Mouse (Mus musculus): ENCODE data around the gene Fcgr2b. TPM values are rescaled to one million over a fixed set of nuclear protein-coding genes. Genes with fewer than 3 reads are reported as not detected.

Gene Fcgr2b
- polyA plus RNA-seq, 1 experiment, result 0.11 TPM

DNA sequence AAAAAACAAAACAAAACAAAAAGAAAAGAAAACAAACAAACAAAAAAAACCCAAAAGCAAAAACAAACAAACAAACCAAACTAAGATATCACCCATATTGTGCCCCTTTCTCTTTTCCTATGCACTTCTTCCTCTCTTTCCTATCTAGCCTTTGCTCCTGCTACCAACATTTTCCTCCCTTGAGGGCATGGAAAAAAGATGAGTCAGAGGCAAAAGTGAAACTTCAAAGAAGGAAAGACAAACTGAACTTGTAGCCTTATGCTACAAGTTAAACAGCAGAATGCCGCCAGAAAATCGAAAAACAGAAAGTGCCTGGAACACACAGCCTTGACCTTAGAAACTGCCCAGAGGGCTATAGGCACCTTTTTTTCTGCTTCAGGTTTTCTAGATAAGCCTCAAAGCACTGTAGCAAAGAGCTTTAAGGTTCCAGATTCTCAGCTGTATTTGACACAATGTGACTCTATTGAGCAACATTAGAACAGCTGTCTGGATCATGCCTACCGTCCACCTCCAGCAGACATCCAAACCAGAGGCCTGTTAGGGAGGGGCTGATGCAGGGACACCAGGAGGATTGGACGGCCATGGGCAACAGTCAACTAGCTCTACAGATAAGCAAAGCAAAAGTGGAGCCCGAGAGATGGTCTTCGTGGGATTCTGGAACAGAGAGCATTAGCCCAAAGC lies 40.5 kb upstream of the Fcgr2b start:
- no peak for TF ChIP-seq POLR2A (IDR thresholded peaks at IDR 0.05; ENCODE audit: insufficient read length, low read depth)
- TF ChIP-seq MYOG (IDR thresholded peaks at IDR 0.05; ENCODE audit: control insufficient read depth in 1 of 3, insufficient read depth in 1 of 3, insufficient read length in 2 of 3, low read depth in 2 of 3), result no peak
- TF ChIP-seq TCF12 (IDR thresholded peaks at IDR 0.05; ENCODE audit: insufficient read depth, poor library complexity, severe bottlenecking), result no peak
- TF ChIP-seq CEBPB (IDR thresholded peaks at IDR 0.05; ENCODE audit: insufficient read depth, poor library complexity, severe bottlenecking), result peak; percentile 87
- TF ChIP-seq POLR2AphosphoS2 (IDR thresholded peaks at IDR 0.05; ENCODE audit: insufficient read length, low read depth), result no peak
- TF ChIP-seq USF1 (IDR thresholded peaks at IDR 0.05; ENCODE audit: low read depth), result no peak
- TF ChIP-seq MYOD1 (IDR thresholded peaks at IDR 0.05; ENCODE audit: control insufficient read depth in 1 of 3, insufficient read length in 2 of 3, low read depth in 2 of 3), result peak in 2 of 3 experiments; percentile 30 to 39
- TF ChIP-seq REST (IDR thresholded peaks at IDR 0.05; ENCODE audit: insufficient read depth, insufficient read length), result no peak
- TF ChIP-seq MAX (IDR thresholded peaks at IDR 0.05; ENCODE audit: low read depth), result no peak
- TF ChIP-seq E2F4 (IDR thresholded peaks at IDR 0.05; ENCODE audit: insufficient read depth), result no peak
- no peak for TF ChIP-seq TCF3 (IDR thresholded peaks at IDR 0.05; ENCODE audit: insufficient read length, low read depth)
- no peak for TF ChIP-seq SRF (IDR thresholded peaks at IDR 0.05; ENCODE audit: control insufficient read depth, insufficient read length, low read depth)
- Histone ChIP-seq H3K27me3 (ENCODE audit: control insufficient read depth, insufficient read depth, insufficient read length) (no peaks in the 10 kb centered on the region), H3ac (ENCODE audit: control insufficient read depth, insufficient read length) (no peak overlapping the region), H3K36me3 (ENCODE audit: control insufficient read depth, insufficient read depth) (no peaks in the 10 kb centered on the region), H3K4me3 (no peak overlapping the region), H3K79me2 (ENCODE audit: control insufficient read depth, insufficient read depth) (no peaks in the 10 kb centered on the region), H3K4me2 (ENCODE audit: low read depth) (peak overlapping the region; percentile 46)

DNA sequence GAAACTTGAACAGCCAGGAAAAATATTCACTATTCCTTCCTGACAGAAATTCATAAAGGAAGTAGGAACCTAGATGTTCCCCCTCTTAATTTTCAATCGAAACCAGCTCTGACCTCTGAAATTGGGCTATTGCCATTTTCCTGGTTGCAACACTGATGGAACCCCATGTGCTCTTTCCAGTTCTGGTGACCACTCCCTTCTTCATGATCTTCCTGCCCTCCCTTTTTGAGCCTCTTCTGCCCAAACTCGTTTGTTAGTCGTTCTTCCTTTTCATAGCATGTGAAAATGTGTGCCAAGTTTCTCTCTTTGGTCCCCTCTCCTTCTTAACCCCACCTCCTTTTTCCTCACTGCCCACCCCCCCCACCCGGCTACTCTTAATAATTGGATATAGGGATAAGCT lies 35.4 kb upstream of the Fcgr2b start:
- Histone ChIP-seq H3K4me3 (no peak overlapping the region), H3K27me3 (ENCODE audit: control insufficient read depth, insufficient read depth, insufficient read length) (no peaks in the 10 kb centered on the region)
- no peak for TF ChIP-seq E2F4 (IDR thresholded peaks at IDR 0.05; ENCODE audit: insufficient read depth)
- TF ChIP-seq MAX (IDR thresholded peaks at IDR 0.05; ENCODE audit: low read depth), result no peak
- no peak for TF ChIP-seq SRF (IDR thresholded peaks at IDR 0.05; ENCODE audit: control insufficient read depth, insufficient read length, low read depth)
- TF ChIP-seq TCF3 (IDR thresholded peaks at IDR 0.05; ENCODE audit: insufficient read length, low read depth), result no peak
- TF ChIP-seq CEBPB (IDR thresholded peaks at IDR 0.05; ENCODE audit: insufficient read depth, poor library complexity, severe bottlenecking), result no peak
- TF ChIP-seq TCF12 (IDR thresholded peaks at IDR 0.05; ENCODE audit: insufficient read depth, poor library complexity, severe bottlenecking), result no peak
- TF ChIP-seq POLR2A (IDR thresholded peaks at IDR 0.05; ENCODE audit: insufficient read length, low read depth), result no peak
- no peak for TF ChIP-seq MYOG (IDR thresholded peaks at IDR 0.05; ENCODE audit: control insufficient read depth in 1 of 3, insufficient read depth in 1 of 3, insufficient read length in 2 of 3, low read depth in 2 of 3)
- no peak for TF ChIP-seq MYOD1 (IDR thresholded peaks at IDR 0.05; ENCODE audit: control insufficient read depth in 1 of 3, insufficient read length in 2 of 3, low read depth in 2 of 3)
- no peak for TF ChIP-seq REST (IDR thresholded peaks at IDR 0.05; ENCODE audit: insufficient read depth, insufficient read length)
- no peak for TF ChIP-seq POLR2AphosphoS2 (IDR thresholded peaks at IDR 0.05; ENCODE audit: insufficient read length, low read depth)
- no peak for TF ChIP-seq USF1 (IDR thresholded peaks at IDR 0.05; ENCODE audit: low read depth)

DNA sequence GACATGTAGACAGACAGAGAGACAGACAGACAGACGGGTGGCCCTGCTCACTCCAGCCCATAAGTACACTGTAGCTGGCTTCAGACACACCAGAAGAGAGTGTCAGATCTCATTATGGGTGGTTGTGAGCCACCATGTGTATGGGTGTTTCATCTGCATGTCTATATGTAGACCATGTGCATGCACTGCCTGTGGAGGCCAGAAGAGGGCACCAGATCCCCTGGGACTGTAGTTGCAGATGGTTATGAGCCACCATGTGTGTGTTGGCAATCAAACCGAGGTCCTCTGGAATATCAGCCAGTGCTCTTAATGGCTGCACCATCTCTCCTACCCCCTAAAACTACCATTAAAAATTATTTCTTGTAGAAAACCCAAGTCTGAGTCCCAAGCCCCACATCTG lies 30.6 kb upstream of the Fcgr2b start:
- no peak overlapping the region for H3K4me2 ChIP-seq (ENCODE audit: low read depth)
- TF ChIP-seq TCF3 (IDR thresholded peaks at IDR 0.05; ENCODE audit: insufficient read length, low read depth), result no peak
- TF ChIP-seq SRF (IDR thresholded peaks at IDR 0.05; ENCODE audit: control insufficient read depth, insufficient read length, low read depth), result no peak
- TF ChIP-seq TCF12 (IDR thresholded peaks at IDR 0.05; ENCODE audit: insufficient read depth, poor library complexity, severe bottlenecking), result no peak
- TF ChIP-seq POLR2A (IDR thresholded peaks at IDR 0.05; ENCODE audit: insufficient read length, low read depth), result no peak
- no peak for TF ChIP-seq E2F4 (IDR thresholded peaks at IDR 0.05; ENCODE audit: insufficient read depth)
- TF ChIP-seq MYOD1 (IDR thresholded peaks at IDR 0.05; ENCODE audit: control insufficient read depth in 1 of 3, insufficient read length in 2 of 3, low read depth in 2 of 3), result no peak
- no peak for TF ChIP-seq REST (IDR thresholded peaks at IDR 0.05; ENCODE audit: insufficient read depth, insufficient read length)
- no peak for TF ChIP-seq CEBPB (IDR thresholded peaks at IDR 0.05; ENCODE audit: insufficient read depth, poor library complexity, severe bottlenecking)
- TF ChIP-seq MAX (IDR thresholded peaks at IDR 0.05; ENCODE audit: low read depth), result no peak
- TF ChIP-seq POLR2AphosphoS2 (IDR thresholded peaks at IDR 0.05; ENCODE audit: insufficient read length, low read depth), result no peak
- no peak for TF ChIP-seq MYOG (IDR thresholded peaks at IDR 0.05; ENCODE audit: control insufficient read depth in 1 of 3, insufficient read depth in 1 of 3, insufficient read length in 2 of 3, low read depth in 2 of 3)
- TF ChIP-seq USF1 (IDR thresholded peaks at IDR 0.05; ENCODE audit: low read depth), result no peak
- no peak overlapping the region for H3K4me3 ChIP-seq

More for the DNA sequence above, 35.4 kb upstream of the Fcgr2b start:
- Histone ChIP-seq H3ac (ENCODE audit: control insufficient read depth, insufficient read length) (no peak overlapping the region), H3K4me2 (ENCODE audit: low read depth) (no peak overlapping the region), H3K79me2 (ENCODE audit: control insufficient read depth, insufficient read depth) (no peaks in the 10 kb centered on the region), H3K36me3 (ENCODE audit: control insufficient read depth, insufficient read depth) (no peaks in the 10 kb centered on the region)

DNA sequence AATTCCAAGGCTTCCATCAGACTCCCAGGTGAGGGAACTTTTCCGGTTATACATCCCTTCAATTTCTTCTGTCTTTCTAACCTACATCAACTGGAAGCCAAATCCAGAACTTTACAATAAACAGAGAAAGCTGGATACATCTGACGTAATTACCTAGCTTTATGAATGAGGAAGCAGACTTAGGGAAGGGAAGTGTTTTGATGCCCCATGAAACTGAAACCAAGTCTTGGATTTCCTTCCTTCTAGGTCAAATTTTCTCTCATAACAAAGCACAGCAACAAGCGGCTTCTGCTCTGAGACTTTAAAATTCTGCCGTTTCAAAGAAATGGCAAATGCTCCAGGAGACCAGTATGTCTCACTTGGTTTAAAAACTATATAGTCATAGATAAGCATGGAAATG lies 30.0 kb upstream of the Fcgr2b start:
- Histone ChIP-seq H3ac (ENCODE audit: control insufficient read depth, insufficient read length) (no peak overlapping the region), H3K4me3 (no peak overlapping the region), H3K79me2 (ENCODE audit: control insufficient read depth, insufficient read depth) (no peaks in the 10 kb centered on the region), H3K36me3 (ENCODE audit: control insufficient read depth, insufficient read depth) (no peaks in the 10 kb centered on the region), H3K27me3 (ENCODE audit: control insufficient read depth, insufficient read depth, insufficient read length) (no peaks in the 10 kb centered on the region), H3K4me2 (ENCODE audit: low read depth) (no peak overlapping the region)
- TF ChIP-seq MYOG (IDR thresholded peaks at IDR 0.05; ENCODE audit: control insufficient read depth in 1 of 3, insufficient read depth in 1 of 3, insufficient read length in 2 of 3, low read depth in 2 of 3), result no peak
- no peak for TF ChIP-seq POLR2A (IDR thresholded peaks at IDR 0.05; ENCODE audit: insufficient read length, low read depth)
- no peak for TF ChIP-seq REST (IDR thresholded peaks at IDR 0.05; ENCODE audit: insufficient read depth, insufficient read length)
- no peak for TF ChIP-seq SRF (IDR thresholded peaks at IDR 0.05; ENCODE audit: control insufficient read depth, insufficient read length, low read depth)

More for the DNA sequence above, 30.6 kb upstream of the Fcgr2b start:
- Histone ChIP-seq H3K79me2 (ENCODE audit: control insufficient read depth, insufficient read depth) (no peaks in the 10 kb centered on the region), H3K36me3 (ENCODE audit: control insufficient read depth, insufficient read depth) (no peaks in the 10 kb centered on the region), H3K27me3 (ENCODE audit: control insufficient read depth, insufficient read depth, insufficient read length) (no peaks in the 10 kb centered on the region), H3ac (ENCODE audit: control insufficient read depth, insufficient read length) (no peak overlapping the region)
